Mouse (Mus musculus) neural tube, embryonic 11.5 days (tissue): ENCODE measurements at regions not wholly inside any gene's neighbourhood (a gene's known extent, or its start where the extent isn't known, plus 50 kb on each side); places are given as distances from the start of the nearest gene placed in this dataset.

Experiments
- ATAC-seq: fragments of 200-750 bp; cut with Nextera tagmentation; 2 replicates; pipeline ENCODE4 v1.8.0; 2017; ENCODE audit warnings: moderate number of reproducible peaks, mild to moderate bottlenecking, moderate TSS enrichment, moderate library complexity; ENCODE audit not compliant: insufficient read depth, low FRiP score, low TSS enrichment
- DNase-seq: peaks from one replicate; pipeline ENCODE4 v3.0.0-alpha.2; 2015; ENCODE audit warnings: low spot score
- H3K27ac ChIP-seq: fragments of 300-500 bp; sonication (generic); 2 replicates; pipeline ENCODE4 v1.5.1; 2014; ENCODE audit warnings: low read depth, mild to moderate bottlenecking, low read length
- H3K27me3 ChIP-seq: fragments of 300-500 bp; sonication (generic); 2 replicates; pipeline ENCODE4 v1.6.1; 2014; ENCODE audit warnings: mild to moderate bottlenecking, low read length, mixed read lengths; ENCODE audit not compliant: control insufficient read depth, insufficient read depth
- H3K36me3 ChIP-seq: fragments of 300-500 bp; sonication (generic); 2 replicates; pipeline ENCODE4 v1.6.1; 2014; ENCODE audit warnings: mild to moderate bottlenecking, low read length, moderate library complexity, mixed read lengths; ENCODE audit not compliant: control insufficient read depth, insufficient read depth
- H3K4me1 ChIP-seq: fragments of 300-500 bp; sonication (generic); 2 replicates; pipeline ENCODE4 v1.6.1; 2014; ENCODE audit warnings: low read length, mixed read lengths; ENCODE audit not compliant: control insufficient read depth, insufficient read depth
- H3K4me2 ChIP-seq: fragments of 300-500 bp; sonication (generic); 2 replicates; pipeline ENCODE4 v1.6.1; 2014; ENCODE audit warnings: low read depth, mild to moderate bottlenecking, moderate library complexity
- H3K4me3 ChIP-seq: fragments of 300-500 bp; sonication (generic); 2 replicates; pipeline ENCODE4 v1.5.1; 2014; ENCODE audit warnings: low read depth, low read length
- H3K9ac ChIP-seq: fragments of 300-500 bp; sonication (generic); 2 replicates; pipeline ENCODE4 v1.6.1; 2014; ENCODE audit warnings: mild to moderate bottlenecking, low read length
- H3K9me3 ChIP-seq: fragments of 300-500 bp; sonication (generic); 2 replicates; pipeline ENCODE4 v1.6.1; 2016; ENCODE audit warnings: low read length; ENCODE audit not compliant: control insufficient read depth
- WGBS: fragments of 180-500 bp; shearing (Covaris S2); extraction: QIAGEN DNeasy Blood & Tissue Kit; methylation state at CpG from one replicate; pipeline ENCODE4 v1.1.7; 2014; 5-methylcytosine and 5-hydroxymethylcytosine counted together

- Histone ChIP-seq H3K4me3 (no peak overlapping the region), H3K27me3 (no peaks in the 10 kb centered on the region), H3K9me3 (no peaks in the 10 kb centered on the region), H3K4me1 (no peaks in the 10 kb centered on the region), H3K9ac (no peak overlapping the region), H3K36me3 (no peaks in the 10 kb centered on the region), H3K27ac (no peak overlapping the region), H3K4me2 (no peak overlapping the region)
- WGBS: 86% methylated on average over 10 of the region's 10 CpGs
- DNase-seq: no peak
- ATAC-seq: no peak
These were observed 111.9 kb upstream of the Eef2kmt start for GRCm38 (mm10) chr16:5367581-5368119.

GRCm38 (mm10) chr16:5366021-5366420 lies 110.2 kb upstream of the Eef2kmt start:
- Histone ChIP-seq H3K36me3 (no peaks in the 10 kb centered on the region), H3K4me1 (no peaks in the 10 kb centered on the region), H3K4me3 (no peak overlapping the region), H3K9ac (no peak overlapping the region), H3K9me3 (no peaks in the 10 kb centered on the region), H3K4me2 (no peak overlapping the region), H3K27me3 (no peaks in the 10 kb centered on the region), H3K27ac (no peak overlapping the region)
- ATAC-seq (no peak), DNase-seq (no peak)
- WGBS: 86% methylated on average over 3 of the region's 3 CpGs

- Histone ChIP-seq H3K4me1 (no peaks in the 10 kb centered on the region), H3K36me3 (no peaks in the 10 kb centered on the region), H3K4me2 (no peak overlapping the region), H3K9me3 (no peaks in the 10 kb centered on the region), H3K4me3 (no peak overlapping the region), H3K9ac (no peak overlapping the region), H3K27ac (no peak overlapping the region), H3K27me3 (no peaks in the 10 kb centered on the region)
- ATAC-seq (no peak), DNase-seq (no peak)
- 83% methylated on average over 10 of the region's 10 CpGs for WGBS
These were observed 107.3 kb upstream of the Eef2kmt start for GRCm38 (mm10) chr16:5363007-5363570.

- no peaks in the 10 kb centered on the region for H3K9me3 ChIP-seq
- H3K9ac ChIP-seq: no peak overlapping the region
- H3K4me3 ChIP-seq: no peak overlapping the region
- H3K27ac ChIP-seq: no peak overlapping the region
- ATAC-seq (no peak), DNase-seq (no peak)
- no peak overlapping the region for H3K4me2 ChIP-seq
- H3K27me3 ChIP-seq: no peaks in the 10 kb centered on the region
- H3K4me1 ChIP-seq: no peaks in the 10 kb centered on the region
- 84% methylated on average over 4 of the region's 4 CpGs for WGBS
- no peaks in the 10 kb centered on the region for H3K36me3 ChIP-seq
These were observed 103.4 kb upstream of the Eef2kmt start for GRCm38 (mm10) chr16:5359193-5359592.

DNA sequence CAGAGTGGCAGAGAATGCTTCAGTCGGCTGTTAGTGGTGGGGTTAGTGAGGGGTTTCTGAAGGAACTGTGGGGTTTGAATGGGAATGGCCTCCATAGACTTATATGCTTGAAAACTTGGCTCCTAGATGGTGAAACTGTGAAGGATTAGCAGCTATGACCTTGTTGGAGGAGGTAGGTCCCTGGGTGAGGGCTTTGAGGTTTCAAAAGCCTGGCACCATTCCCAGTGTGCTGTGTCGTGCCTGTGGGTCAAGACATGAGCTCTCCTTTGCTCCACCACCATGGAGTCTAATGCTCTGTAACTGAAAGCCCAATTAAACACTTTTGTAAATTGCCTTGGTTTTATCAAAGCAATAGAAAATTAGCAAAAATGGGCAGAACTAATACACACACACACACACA lies 98.1 kb upstream of the Eef2kmt start:
- H3K27ac ChIP-seq: no peak overlapping the region
- DNase-seq (no peak), ATAC-seq (no peak)
- WGBS: 82% methylated on average over 2 of the region's 2 CpGs
- no peak overlapping the region for H3K9ac ChIP-seq
- no peaks in the 10 kb centered on the region for H3K27me3 ChIP-seq
- H3K36me3 ChIP-seq: no peaks in the 10 kb centered on the region
- H3K4me3 ChIP-seq: no peak overlapping the region
- H3K4me1 ChIP-seq: no peaks in the 10 kb centered on the region
- no peaks in the 10 kb centered on the region for H3K9me3 ChIP-seq
- no peak overlapping the region for H3K4me2 ChIP-seq

DNA sequence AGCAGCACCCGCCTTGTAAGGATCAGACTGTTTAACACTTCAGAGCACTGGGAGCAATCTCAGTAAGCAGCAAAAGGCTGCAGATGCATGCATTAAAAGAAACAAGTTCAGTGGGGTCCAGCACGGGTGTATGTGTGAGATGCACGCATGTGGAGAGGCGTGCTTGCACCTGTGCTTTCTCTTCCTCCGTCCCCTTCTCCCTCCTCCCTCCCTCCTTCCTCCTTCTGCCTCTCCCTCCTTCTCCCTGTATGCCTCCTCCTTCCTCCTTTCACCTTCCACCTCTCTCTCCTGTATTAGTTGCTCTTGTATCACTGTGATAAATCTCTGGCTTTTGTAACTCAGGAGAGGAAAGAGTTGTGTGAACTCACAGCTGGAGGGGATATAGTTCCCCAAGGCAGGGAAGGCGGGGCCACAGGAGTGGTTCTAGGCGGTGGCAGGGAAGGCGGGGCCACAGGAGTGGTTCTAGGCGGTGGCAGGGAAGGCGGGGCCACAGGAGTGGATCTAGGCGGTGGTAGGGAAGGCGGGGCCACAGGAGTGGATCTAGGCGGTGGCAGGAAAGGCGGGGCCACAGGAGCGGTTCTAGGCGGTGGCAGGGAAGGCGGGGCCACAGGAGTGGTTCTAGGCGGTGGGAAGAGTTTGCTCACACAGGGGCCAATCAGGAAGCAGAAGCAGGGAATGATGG lies 96.2 kb upstream of the Eef2kmt start:
- Histone ChIP-seq H3K9me3 (no peaks in the 10 kb centered on the region), H3K27me3 (no peaks in the 10 kb centered on the region), H3K36me3 (no peaks in the 10 kb centered on the region), H3K4me3 (no peak overlapping the region), H3K9ac (no peak overlapping the region), H3K27ac (no peak overlapping the region), H3K4me1 (no peaks in the 10 kb centered on the region), H3K4me2 (no peak overlapping the region)
- ATAC-seq (peak; percentile 63), DNase-seq (peak; percentile 60)
- 4% methylated on average over 18 of the region's 18 CpGs for WGBS

GRCm38 (mm10) chr16:5347151-5347550 lies 91.4 kb upstream of the Eef2kmt start:
- H3K27ac ChIP-seq: no peak overlapping the region
- H3K27me3 ChIP-seq: no peaks in the 10 kb centered on the region
- no peaks in the 10 kb centered on the region for H3K4me1 ChIP-seq
- ATAC-seq: no peak
- no peak for DNase-seq
- H3K9ac ChIP-seq: no peak overlapping the region
- no peaks in the 10 kb centered on the region for H3K36me3 ChIP-seq
- H3K9me3 ChIP-seq: no peaks in the 10 kb centered on the region
- no peak overlapping the region for H3K4me2 ChIP-seq
- H3K4me3 ChIP-seq: no peak overlapping the region
- WGBS: 89% methylated on average over 5 of the region's 5 CpGs

DNA sequence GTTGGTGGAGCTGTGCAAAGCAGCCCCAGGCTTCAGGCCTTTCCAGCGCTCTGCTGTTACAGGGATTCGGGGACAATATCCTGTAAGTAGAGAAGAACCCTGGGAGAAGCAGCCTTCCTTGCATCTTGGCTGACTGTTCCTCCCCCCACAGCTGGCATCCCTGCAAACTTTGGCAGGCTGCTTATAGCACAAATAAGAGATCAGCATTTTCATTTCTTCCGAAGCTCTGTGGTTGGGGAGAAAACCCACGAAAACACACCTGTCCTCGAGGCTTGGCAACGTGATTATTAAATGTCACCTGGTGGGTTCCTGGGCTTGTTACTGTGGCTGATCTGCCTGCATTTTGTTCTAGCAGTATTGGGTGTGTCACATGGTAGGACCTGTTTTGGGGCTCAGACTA lies 86.5 kb upstream of the Eef2kmt start:
- Histone ChIP-seq H3K9me3 (no peaks in the 10 kb centered on the region), H3K27me3 (no peaks in the 10 kb centered on the region), H3K4me3 (no peak overlapping the region), H3K4me1 (no peaks in the 10 kb centered on the region), H3K27ac (no peak overlapping the region), H3K36me3 (no peaks in the 10 kb centered on the region), H3K4me2 (no peak overlapping the region), H3K9ac (no peak overlapping the region)
- WGBS: 79% methylated on average over 6 of the region's 6 CpGs
- DNase-seq (no peak), ATAC-seq (no peak)

DNA sequence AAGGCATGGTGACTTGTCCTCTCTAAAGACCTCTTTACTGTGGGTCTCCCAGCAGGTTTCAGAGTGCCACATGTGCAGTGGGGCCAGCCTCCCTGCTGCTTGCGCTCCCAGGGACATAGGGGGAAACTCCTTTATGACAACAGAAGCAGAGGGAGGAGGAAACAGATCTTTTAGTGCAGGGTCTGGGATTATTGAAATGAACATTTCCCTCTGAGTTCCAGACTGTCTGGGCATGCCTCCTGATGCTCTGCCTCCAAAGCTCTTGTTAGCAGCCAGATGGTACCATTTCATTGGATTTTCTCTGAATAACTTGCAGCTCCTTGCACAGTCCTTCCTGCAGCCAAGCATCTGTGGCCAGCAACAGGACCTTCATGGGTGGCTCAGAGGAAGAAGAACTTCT lies 60.5 kb upstream of the Eef2kmt start:
- WGBS: 87% methylated on average over 1 of the region's 1 CpGs
- no peaks in the 10 kb centered on the region for H3K36me3 ChIP-seq
- DNase-seq: no peak

More for the DNA sequence above, 60.5 kb upstream of the Eef2kmt start:
- H3K9me3 ChIP-seq: no peaks in the 10 kb centered on the region
- no peak overlapping the region for H3K4me3 ChIP-seq
- no peak overlapping the region for H3K9ac ChIP-seq
- H3K4me1 ChIP-seq: no peaks in the 10 kb centered on the region
- H3K27ac ChIP-seq: no peak overlapping the region
- H3K27me3 ChIP-seq: no peaks in the 10 kb centered on the region
- no peak for ATAC-seq
- no peak overlapping the region for H3K4me2 ChIP-seq
